Mouse (Mus musculus): ENCODE data around the gene Wnt2. TPM values are rescaled to one million over a fixed set of nuclear protein-coding genes. Genes with fewer than 3 reads are reported as not detected.

Wnt2 gene
- not detected for polyA plus RNA-seq (2017; shearing (Covaris generic))

DNA sequence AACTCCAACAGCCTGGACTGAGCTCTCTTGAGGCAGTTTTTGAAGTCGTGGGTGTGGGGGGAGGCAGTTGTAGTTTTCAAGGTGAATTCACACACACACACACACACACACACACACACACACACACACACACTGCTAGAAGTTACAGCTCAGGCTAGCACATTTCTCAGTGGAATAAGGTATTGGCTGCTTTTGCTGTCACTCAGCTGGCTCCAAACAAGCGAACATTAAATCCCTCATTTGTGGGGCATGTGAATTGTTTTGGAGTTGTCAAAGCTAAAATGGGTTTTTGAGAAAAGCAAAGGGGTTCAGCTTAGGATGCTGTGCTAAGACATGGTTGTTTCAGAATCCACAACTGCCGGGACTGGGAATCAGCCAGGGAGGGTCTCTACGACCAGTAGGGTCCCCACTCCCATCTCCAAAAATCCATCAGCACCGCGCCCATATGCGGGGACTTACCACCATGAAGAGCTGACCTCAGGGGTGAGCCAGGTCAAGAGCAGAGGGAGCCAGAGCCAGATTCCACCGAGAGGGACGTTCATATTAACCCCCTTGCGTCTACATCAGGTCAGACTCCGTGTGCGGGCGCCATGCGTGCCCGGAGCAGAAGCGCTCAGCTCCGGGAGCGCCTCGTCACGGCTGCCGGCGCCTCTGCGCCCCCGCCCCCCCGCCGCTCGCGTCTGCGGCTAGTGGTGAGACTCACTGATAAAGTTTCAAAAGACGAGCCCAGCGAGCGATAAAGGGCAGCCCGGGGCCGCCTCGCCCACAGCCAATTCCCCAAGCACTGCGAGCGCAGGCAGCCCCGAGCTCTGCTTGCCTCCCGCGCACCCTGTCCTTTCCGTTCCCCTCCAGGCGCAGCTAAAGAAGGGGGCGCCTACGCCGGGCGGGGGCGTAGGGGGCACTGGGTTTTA, at the start of gene Wnt2:
Gene Wnt2 (minus strand): TSS at position 840 of the 911 bp plus-strand sequence.
- ATAC-seq = no peak

DNA sequence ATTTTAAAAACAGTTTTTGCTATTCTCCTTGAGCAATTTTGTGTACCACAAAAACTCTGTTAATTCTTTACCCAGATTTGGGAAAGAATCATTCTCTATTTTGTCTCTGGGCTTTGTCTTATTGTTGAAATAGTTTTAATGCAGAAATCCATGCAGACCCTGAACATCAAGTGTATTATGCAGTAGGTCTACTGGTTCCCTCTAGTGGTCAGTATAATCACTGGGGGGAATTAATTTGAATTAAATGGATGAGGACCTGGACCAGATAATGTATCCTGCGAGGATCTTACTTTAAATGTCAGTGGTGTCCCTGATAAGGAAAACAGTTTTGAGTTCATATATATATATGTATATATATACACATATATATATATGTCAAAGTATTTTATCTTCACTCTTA, 48.2 kb upstream of the Wnt2 start:
- no peak for ATAC-seq

DNA sequence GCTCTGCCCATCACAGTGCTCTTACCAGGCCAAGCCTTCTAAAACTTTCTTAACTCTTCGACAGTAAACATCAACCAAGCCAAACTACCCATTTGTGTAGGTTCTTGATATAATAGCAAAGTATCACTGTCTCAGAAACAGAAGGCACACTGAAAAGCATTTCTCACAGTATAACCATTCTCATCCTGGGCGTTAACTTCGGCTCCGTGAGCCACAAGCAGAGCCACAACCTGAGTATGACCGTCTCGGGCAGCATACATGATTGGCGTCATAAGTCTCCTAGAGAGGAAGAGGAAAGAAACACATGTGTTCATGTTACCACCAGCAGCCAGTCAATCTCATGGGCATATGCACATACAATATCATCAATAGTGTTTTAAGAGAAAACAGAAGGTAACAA, 46.6 kb upstream of the Wnt2 start:
- ATAC-seq = no peak

DNA sequence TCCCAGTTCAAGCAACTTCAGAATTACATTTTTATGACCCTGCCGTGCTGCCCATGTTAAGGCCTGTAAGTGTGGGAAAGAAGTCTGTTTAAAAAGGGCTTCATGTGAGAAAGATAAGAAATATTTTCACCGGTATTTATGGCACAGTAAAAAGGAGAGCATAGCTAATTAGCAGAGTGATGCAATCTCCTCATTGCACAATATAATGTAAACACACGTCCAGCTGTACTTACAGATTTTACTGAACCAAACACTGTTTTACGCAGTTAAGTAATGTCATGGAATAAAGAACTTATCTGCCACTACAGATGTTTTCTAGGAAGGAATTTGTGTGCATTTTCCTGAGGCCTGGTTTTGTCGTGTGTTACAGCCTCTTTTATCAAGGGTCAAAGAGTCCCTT, 46.2 kb upstream of the Wnt2 start:
- ATAC-seq = no peak

DNA sequence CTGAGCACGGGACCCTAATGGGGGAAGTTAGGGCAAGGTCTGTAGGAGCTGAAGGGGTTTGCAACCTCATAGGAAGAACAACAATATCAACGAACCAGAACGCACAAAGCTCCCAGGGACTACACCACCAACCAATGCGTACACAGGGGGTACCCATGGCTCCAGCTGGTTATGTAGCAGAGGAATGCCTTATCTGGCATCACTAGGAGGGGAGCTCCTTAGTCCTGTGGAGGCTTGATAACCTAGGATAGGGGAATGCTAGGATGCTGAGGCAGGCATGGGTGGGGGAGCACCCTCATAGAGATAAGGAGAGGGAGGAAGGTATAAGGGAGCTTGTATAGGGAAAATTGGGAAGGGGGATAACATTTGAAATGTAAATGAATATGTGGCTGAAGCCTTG, 27.5 kb upstream of the Wnt2 start:
- ATAC-seq = no peak

DNA sequence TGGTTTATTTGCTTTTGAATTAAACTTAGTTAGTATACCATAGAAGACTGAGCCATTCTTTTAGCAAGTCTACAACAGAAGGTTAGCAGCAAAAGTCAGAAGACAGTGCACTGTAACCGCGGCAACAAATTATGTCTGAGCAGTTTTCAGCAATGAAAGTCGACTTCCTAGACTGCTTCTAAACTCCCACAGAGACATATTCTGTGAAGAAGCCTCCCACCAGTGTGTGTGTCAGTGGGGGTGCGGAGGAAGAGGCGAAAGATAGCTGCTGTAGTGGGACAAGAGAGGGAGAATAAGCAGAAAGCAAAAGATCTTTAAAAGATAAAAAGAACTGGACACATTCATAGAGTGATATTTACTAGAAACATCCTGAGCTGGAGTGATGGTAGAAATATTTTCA, 21.3 kb upstream of the Wnt2 start:
- ATAC-seq = no peak

DNA sequence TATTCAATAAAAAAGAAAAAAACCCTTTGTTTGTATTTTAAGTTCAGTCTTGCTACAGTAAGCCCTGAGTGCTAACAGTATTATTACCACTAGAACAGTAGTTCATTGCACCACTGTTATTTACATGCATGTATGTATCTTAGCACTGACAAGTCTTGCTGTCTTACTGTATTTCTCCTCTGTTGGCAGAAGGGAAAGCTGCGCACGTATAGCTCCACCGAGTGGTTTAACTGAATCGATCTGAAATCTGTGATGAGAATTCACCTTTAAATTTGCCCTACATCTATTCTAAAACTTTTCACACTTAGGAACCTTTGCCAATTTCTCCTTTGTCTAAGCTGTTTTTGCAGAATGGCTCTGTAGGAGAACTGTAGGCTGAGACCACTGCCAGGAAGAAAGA, 13.9 kb upstream of the Wnt2 start:
- no peak for ATAC-seq

DNA sequence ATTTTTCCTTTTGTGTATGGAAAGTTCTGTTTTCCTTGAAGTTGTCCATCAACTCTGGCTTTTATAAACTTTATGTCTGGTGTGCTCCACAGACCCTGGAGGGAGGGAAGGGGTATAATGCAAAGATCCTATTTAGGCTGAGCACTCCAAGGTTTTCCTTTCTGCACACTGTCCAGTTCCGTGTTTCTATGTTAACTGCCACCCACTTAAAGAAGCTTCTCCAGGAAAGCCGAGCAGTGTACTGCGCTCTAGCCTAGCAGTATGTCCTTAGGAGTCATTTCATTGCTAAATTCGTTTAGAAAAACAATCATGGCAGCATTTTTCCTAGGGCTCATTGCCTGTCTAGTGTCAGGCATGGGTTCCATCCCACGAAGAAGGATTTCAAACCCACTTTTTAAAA, 12.8 kb upstream of the Wnt2 start:
- no peak for ATAC-seq

DNA sequence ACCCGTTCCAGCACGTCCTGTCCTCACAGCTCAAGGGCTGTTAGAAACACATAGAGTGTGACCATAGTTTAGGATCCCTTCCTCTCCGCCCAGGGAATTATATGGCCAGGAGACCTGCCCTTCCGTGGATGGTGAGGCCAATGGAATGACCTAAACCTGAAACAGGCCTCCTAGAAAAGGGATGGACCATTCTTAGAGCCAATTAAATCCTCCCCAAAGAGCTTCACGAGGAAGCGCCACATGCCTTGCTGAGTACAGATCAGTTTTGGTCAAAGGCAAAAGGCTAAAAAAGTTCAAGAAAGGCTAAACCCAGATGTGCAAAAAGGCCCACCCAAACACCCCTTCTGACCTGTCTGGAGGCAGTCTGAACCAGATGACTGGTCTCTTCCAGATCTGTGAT, 1.9 kb upstream of the Wnt2 start:
- no peak for ATAC-seq

DNA sequence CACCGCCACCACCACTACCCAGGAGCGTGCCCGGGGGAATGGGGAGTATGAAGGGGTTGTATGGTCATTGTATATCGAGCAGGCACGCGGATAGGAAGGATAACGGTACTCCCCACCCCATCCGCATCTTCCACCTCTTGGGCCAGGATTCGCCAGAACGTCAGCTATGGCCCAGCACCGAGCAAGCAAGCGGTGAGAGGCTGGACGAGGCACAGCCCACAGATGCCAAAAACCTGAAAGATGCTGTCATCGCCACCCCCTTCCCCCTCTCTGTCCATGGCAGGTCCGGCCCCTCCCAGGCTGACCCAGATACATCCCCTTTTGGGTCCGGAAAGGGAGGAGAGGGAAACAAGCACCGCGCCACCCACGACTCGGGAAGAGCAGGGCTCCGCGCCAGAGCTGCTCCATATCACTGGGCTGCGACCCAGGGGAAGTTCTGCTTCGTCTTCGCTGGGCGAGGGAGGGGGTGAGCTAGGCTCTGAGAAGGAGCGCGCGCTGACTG, 1.2 kb upstream of the Wnt2 start:
- ATAC-seq = no peak

DNA sequence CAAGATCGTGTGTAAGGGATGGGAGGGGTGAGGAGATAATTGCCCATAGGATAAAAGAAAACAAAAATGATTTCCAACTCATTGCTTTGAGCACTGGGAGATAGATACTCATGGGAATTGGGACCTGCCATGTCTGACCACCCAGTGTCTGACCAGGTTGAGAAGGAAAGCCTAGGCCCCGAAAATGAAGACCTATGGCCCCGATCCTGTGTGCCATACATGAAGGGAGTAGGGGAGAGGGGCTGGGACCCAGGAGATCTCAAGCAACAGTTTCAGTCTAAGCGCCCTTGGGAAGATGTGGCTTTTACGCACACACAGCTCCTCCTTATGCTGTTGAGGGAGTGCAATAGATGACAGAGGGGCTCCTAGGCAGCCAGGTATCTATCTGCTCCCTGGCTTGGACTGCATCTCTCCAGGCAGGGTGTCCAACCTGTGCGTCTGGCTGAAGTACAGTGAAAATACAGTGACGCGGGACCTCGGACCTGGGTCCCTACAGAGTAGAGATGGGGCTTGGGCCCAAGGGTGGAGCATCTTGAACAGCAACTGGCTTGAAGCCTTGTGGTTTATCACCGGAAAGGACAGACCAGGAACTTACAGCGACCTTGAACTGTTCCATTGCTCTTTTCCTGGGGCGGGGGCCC, 603 bp upstream of the Wnt2 start:
- ATAC-seq = no peak

DNA sequence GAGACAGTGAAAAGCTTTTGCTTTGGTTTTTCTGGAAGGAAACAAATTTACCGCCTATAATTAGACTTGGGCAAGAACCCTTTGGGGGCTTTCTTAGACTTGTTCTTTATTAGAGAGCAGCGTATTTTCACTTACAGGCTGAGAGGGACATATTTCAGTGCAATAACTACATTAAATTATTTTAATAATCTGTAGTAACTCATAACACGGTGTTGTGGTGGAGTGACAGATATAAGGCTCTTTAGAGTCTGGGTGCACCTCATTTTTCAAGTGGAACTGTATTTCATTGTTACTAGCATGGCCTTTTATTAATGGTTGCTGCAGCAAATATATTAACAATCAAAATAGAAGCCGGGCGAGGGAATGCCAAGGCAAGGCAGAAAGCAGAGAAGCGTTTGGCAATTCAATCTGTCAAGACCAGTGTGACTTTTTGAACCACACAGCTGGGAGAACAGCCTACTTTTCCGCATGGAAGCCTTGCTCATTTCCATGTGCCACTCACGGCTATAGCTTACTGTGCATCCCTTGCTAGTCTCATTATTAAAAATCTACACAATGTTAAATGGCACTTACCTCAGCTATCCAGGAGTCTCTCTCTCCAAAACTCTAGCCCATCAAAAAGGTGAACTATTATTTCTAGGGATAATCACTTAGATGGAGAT, 6.1 kb downstream of the Wnt2 start:
- no peak for ATAC-seq

DNA sequence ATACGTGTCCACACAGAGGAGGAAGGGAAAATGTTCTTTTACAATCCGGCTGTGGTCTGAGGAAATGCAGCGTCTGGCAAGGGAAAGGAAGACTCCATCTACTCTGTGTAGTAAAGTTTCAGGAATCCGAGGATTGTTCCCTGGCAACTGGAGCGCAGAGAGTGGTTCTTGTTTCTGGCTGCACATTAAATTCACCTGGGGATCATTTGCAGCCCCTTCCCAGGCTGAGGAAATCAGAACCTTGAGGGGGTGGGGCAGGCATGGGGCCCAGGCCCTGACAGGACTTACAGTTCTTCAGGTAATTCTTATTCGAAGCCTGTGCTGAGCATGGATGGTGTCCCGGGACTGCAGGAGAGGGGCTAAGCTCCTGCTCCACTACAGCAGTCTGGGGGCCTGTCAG, 17.0 kb downstream of the Wnt2 start:
- ATAC-seq = no peak

DNA sequence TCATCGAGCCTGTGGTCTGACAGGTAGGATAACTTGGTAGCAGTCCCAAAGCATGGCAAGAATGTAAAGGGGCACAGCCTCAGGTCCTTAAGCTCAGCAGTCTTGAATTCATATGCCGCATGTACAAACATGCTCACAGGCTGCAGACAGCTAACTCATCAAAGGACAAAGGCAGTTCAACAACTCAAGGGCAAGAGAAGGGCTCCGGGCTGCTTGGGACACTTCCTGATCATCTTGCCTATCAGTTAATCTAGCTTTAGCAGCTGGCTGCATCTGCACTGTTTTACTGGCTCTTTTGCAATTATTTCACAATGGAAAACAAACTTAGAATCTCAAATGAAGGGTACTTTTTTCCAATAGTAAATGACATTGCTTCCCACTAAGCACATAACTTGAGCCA, 23.0 kb downstream of the Wnt2 start:
- no peak for ATAC-seq

DNA sequence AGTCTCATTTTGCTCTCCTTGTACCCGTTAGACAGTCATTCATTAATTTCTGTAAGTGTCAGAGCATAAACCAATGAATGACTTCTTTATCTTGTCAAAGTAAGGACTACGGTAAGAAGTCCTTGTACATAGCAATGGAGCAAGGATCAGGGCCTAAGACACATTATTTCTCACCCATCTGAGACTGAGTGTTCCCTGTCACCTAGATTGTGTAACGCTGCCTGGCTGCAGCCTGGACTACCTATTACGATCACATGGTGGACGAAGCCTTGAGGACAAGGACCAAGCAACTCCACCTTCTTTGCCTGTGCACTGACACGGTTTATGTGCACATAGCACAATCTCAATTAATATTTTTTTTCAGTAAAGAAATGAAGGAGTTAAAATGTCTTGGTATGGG, 28.3 kb downstream of the Wnt2 start:
- no peak for ATAC-seq

DNA sequence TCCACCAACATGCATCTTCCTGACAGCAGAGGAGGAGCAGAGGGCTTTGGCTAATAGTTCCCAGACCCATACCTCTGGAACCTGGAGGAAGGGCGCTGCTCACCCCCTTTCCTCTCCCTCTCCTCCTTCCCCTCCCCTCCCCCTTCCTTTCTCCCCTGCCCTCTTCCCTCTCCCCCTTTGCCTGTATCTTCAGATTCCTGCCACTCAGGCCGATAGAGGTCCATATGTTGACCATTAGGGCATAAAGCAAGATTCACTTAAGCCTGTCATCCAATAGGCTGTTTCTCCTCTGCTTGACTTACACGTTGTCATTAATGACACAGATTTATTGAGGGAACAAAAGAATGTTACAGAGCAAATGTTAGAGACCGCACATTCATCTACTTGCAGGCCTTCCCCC, 31.9 kb downstream of the Wnt2 start:
- ATAC-seq = no peak

DNA sequence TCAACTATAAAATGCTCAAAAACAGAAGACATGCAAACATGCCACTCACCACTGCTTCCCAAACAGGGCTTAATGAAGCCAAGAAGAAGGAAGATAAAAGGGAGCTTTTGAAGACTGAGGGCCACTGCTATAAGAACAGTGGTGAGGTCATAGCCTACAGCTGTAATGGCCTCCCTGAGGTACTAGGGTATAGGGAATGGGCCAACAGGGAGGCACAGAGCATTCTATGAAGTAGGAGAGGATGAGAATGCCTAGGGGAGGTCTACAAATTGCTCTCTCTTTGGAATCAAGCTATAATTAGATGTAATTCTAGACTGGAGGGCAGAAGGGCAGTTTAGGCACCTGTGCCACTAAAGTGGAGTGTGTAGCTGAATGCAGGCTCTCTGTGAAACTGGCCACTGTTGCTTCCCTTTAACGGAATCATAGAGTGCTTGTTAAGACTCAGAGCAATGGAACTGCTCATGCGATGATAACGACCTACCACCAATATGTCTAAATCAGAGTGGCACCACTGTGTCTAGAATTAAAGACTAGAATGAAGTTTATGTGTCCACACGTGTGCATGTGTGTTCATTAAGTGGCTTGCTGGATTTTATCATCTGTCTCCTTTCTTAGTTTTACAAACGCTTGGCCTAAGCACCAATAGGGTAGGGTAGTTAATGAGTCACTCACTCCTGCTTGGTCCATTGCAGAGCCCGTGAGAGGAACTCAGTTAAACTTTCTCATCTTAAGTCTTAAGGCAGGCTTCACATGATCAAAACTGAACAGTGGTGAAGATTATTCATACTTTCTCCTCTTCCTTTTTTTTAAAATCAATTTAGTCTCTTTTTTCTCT, 35.2 kb downstream of the Wnt2 start:
- no peak for ATAC-seq

DNA sequence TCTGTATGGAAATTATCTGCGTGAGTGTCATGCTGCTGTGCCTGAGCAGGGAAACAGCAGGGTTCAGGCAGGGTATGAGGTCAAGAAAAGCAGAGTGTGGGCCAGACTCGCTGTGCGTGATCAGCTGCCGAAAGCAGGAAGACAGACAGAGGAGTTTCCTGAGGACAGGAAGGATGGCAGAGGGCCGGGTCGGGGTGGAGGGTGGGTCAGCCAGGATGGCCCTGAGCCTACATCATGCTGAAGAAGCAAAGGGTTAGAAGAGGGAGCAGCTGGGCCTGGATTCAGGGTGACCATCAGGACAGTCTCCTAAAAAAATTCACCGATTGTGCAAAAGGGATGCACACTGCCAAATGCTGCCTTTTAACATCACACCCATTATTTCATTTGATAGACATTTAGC, 38.8 kb downstream of the Wnt2 start:
- no peak for ATAC-seq

DNA sequence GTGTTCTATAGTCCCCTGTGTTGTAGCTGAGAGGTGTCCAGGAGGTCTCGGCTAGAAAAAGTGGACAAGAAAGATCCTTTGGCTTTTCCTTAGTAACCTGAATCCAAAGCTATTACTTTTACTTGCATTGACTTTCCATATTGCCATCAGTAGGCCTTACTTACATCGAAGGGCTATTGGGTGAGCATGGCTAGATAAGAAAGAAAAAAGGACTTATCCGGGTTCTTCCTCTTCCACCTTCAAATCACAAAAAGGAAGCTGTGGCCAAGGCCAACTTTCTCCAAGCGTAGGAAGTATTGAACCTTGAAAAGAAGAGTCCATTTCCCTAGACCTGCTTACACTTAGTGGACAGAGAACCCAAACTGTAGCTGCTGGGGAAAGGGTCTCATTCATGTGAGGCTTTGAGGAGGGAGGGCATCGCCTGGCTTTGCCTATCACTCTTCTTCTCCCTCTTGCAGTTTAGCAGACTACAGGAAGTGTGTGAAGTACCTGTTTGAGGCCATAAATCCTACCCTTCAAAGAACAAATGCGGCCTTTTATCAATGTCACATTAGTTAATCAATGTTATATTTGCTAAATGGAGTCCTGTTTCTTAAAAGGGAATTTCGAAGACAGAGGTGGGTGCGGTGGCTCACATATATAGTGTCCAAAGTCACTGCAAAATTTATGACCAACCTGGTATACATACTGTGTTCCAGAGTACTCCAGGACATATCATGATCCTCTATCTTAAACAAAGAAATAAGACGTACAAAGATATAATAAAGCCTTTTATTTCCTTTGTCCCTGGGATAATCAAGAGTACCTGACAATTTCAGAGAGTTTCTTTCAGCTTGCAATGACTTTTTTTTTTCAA, 40.0 kb downstream of the Wnt2 start:
- ATAC-seq = no peak

DNA sequence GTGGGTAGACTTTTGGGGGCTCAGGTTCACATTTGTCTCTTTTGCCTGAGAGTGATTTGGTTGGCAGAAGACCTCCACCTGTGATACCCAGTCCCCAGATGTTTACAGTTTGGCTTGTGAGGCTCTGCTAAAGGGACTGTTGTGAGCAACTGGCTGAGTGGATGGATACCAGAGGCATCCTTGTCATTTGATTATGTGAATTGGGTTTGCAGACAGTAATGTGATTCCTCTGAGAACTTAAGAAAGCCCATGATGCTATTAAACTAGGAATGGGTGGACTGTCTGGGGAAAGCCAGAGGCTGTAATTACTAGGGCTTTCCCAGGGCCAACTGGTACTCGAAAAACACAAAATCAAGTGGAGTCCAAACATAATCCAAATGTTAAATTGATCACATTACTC, 51.0 kb downstream of the Wnt2 start:
- no peak for ATAC-seq

DNA sequence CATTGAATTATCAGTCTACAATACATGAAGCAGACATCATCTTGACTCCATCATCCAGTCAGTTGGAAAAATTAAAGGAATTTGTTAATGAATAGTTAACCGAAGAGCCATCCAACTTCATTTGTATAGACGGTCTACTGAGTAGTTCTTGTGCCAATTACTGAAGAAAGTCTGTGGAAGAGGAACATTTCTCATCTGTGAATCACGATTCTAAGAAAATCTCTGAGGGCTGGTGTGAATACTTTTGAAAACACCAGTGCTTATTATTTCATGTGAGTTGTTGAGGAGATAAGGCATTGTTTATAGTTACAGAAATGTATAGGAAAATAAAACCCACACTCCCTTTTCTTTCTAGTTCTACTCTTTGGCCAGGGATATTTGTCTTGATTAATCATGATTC, 51.5 kb downstream of the Wnt2 start:
- no peak for ATAC-seq

DNA sequence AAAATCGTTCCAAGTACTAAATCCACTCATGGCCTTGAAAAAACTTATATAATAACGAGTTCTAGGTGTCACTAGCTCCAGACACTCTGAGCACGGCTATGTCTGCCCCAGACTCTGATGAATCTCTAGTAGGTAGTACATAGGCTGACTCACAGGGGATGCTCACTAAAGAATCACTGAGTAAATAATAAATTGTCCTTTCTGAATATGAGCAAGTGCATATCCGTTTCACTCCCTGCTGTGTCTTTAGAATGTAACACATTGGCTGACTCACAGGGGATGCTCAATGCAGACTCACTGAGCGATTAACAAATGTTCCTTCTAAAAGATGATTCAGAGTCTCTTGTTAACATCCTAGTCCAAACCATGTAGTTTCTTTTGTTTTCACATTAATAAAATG, 52.1 kb downstream of the Wnt2 start:
- ATAC-seq = no peak
